Mouse (Mus musculus): Measurements from ENCODE around the gene Tax1bp1.

The Tax1bp1 gene

DNA sequence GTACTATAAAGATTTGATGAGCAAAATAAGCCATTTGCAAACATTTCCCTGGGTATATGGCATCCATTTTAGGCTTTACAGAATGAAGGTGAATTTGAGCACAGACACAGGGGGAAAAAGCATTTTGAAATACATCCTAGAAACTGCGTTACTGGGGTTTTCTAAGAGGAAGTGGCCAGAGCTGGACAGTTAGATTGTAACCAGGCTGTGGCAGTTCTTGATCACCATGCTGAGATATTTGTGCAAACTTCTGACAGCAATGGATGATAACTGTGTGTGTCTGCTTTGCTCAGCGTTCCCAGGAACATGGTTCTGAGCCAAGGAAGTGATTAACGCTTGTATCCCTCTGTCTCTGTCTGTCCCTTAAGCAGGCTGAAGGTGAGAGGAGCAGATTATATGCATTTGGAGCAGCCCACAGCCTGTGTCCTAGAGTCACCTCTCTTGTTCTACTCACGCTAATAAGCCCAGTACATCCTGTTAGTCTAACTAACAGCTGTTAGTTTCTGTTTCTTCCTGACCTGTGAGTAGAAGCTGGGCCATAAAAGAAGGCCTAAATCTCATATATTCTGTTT, 15.5 kb upstream of the Tax1bp1 start:
- TF ChIP-seq GATA4 (IDR thresholded peaks at IDR 0.05; ENCODE audit: insufficient replicate concordance, low read length): no peak

DNA sequence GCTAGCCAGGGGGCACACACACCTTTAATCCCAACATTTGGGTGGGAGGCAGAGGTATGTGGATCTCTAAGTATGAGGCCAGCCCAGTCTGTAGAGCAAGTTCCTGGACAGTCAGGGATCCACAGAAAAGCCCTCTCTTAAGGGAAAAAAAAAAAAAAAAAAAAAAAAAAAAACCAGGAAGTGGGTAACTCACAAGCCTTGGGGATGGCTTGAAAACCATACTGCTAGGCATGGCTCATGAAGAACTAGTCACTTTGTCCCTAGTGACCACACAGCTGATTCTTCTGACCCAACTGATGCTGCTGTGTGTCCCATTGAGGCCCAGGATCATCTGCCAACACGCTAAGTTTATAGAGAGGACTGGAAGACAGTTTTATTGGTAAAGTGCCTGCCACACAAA, 14.5 kb upstream of the Tax1bp1 start:
- TF ChIP-seq GATA4 (IDR thresholded peaks at IDR 0.05; ENCODE audit: insufficient replicate concordance, low read length): no peak

DNA sequence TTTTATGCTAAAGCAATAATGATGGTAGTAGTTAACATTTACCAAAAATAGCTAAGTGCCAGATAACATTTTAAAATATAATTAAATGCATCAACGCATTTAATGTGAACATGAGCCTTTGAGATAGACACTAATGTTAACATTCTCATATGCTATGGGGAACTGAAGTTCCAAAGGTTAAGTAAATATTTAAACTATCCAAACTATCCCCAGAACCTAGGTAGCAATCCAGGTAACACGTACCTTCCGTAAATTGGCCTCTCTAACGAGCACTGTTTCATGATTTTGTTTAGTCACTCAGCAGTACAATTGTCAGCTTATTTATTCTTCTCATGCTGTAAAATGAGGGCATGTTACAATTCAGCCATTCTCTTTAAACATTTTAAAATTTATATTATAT, 13.6 kb upstream of the Tax1bp1 start:
- no peak for TF ChIP-seq GATA4 (IDR thresholded peaks at IDR 0.05; ENCODE audit: insufficient replicate concordance, low read length)

DNA sequence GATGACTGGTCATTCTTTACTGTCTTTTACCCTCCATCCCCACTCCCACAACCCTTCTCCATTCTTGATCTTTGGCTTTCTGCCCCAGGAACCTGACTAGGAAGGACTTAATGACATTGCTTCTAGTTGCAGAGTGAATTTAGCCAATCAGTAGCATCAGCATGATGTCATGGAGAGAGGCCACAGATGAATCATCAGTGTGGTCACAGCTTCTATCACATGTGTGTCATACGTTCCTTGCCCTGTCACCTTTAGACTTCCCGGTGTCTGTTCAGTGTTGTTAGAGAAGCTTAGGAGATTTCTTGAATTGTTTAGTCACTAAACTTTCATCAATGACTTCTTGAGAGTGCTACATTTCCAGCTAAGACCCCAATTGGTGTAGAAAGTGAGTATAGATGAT, 10.3 kb upstream of the Tax1bp1 start:
- no peak for TF ChIP-seq GATA4 (IDR thresholded peaks at IDR 0.05; ENCODE audit: insufficient replicate concordance, low read length)

GRCm38 (mm10) chr6:52705280-52705679, 8.2 kb upstream of the Tax1bp1 start:
- no peak for TF ChIP-seq GATA4 (IDR thresholded peaks at IDR 0.05; ENCODE audit: insufficient replicate concordance, low read length)

GRCm38 (mm10) chr6:52707815-52708214, 5.7 kb upstream of the Tax1bp1 start:
- TF ChIP-seq GATA4 (IDR thresholded peaks at IDR 0.05; ENCODE audit: insufficient replicate concordance, low read length): no peak

DNA sequence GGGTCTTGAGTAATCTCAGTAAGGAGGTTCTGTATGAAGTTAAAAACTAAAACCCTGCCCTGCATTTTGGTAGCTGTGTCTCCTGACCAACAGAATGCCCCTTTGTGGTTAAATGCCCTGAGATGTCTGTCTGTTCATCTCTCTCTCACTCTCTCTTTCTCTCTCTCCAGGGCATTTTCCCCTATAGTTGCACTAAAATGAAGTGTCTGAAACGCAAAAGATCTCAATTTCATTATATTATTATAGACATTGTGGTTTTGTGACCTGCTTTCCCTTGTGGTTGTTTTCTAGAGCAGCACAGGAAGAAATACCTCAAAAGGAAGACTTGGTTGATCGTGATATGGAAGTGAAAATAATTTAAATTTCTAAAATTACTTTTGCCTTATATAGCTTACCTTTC, 966 bp upstream of the Tax1bp1 start:
- TF ChIP-seq GATA4 (IDR thresholded peaks at IDR 0.05; ENCODE audit: insufficient replicate concordance, low read length): no peak

- no peak; the same call in 1 of the 2 replicates for TF ChIP-seq GATA4 (IDR thresholded peaks at IDR 0.05; ENCODE audit: insufficient replicate concordance, low read length)
Measured at GRCm38 (mm10) chr6:52713897-52714509, 474 bp downstream of the Tax1bp1 start.

GRCm38 (mm10) chr6:52717493-52718192, 4.1 kb downstream of the Tax1bp1 start:
- no peak for TF ChIP-seq GATA4 (IDR thresholded peaks at IDR 0.05; ENCODE audit: insufficient replicate concordance, low read length)

- no peak for TF ChIP-seq GATA4 (IDR thresholded peaks at IDR 0.05; ENCODE audit: insufficient replicate concordance, low read length)
Measured at GRCm38 (mm10) chr6:52724805-52725439, 11.4 kb downstream of the Tax1bp1 start.

DNA sequence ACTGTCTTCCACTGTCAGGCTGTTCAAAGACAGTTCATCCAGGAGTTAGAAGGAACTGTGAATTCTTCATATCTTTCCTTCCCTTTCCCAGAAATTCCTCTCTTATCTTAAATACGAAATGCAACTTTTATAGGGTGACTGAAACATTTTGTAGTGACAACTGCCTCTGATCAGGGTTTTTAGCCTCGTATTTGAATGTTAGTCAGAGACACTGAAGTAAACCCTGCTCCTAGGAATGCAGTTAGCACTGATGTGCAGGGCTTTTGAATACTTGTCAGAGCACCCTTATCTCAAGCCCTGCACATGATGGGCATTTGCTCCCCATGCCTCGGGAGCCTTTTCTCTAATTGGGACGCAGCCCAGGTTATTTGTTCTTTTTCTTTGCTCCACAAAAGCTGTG, 16.8 kb downstream of the Tax1bp1 start:
- TF ChIP-seq GATA4 (IDR thresholded peaks at IDR 0.05; ENCODE audit: insufficient replicate concordance, low read length): no peak

- no peak for TF ChIP-seq GATA4 (IDR thresholded peaks at IDR 0.05; ENCODE audit: insufficient replicate concordance, low read length)
Measured at GRCm38 (mm10) chr6:52734630-52735029, 21.1 kb downstream of the Tax1bp1 start.

GRCm38 (mm10) chr6:52752832-52753231, 39.3 kb downstream of the Tax1bp1 start:
- no peak for TF ChIP-seq GATA4 (IDR thresholded peaks at IDR 0.05; ENCODE audit: insufficient replicate concordance, low read length)

DNA sequence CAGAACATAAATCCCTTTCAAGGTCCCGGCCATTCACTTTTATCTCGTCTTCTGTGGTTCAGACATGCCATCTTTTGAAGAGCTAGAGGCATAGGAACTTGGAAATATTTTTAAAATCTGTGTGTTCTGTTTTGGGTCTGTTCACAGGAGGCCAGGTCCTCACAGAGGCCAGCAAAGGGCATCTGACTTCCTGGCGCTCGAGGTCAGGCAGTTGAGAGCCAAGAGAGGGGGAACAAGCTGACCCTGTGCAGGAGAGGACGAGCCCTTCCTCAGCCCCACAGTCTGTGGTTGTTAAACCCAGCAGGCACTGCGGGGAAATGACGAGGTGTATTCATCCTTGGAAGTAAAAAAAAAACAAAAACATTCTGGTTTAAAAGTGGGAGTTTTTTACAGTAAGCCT, 51.7 kb downstream of the Tax1bp1 start:
- TF ChIP-seq GATA4 (IDR thresholded peaks at IDR 0.05; ENCODE audit: insufficient replicate concordance, low read length): no peak

DNA sequence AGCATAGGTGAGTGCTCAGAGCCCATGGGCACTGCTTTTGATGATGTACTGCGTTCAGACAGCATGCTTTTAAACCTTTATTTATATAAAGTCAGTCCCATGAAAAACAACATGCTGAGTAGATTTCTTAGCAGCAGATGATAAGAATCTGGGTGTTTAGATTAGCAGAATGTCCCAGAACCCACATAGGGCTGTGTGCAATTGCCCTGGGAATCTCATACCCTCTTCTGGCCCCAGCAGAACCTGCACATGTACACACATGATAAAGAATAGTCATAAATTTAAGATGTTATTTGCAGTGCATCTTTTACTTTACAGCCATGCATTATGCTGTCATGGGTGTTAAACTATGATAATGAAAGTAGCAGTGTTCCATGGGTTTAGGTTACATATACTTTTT, 57.3 kb downstream of the Tax1bp1 start:
- TF ChIP-seq GATA4 (IDR thresholded peaks at IDR 0.05; ENCODE audit: insufficient replicate concordance, low read length): no peak

GRCm38 (mm10) chr6:52773132-52773531, 59.6 kb downstream of the Tax1bp1 start:
- no peak for TF ChIP-seq GATA4 (IDR thresholded peaks at IDR 0.05; ENCODE audit: insufficient replicate concordance, low read length)

All from liver, adult (tissue).